Comparison of ENCODE assay signal across 35 mouse cellular contexts in the genomic region with DNA sequence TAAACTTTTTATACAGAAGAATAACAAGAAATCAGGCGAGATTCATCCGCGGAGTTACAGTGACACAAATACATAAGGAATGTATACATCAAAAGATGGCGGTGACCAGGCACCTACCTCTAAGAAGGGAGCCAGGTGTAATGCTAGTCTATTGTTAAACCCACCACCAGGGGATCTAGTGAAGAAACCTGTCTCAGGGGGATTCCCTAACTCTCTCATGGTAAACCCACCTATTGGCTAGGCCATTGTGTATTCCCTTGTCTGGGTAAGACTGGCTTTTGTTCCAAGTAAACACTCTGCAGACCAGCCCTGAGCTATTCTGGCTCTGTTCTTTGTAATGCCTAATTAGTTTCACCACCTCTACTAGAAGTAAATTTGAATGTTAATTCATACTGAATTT. TPM values are rescaled to one million over a fixed set of nuclear protein-coding genes. Genes with fewer than 3 reads are reported as not detected.
"Had no signal": no experiment of that assay in that cellular context is flagged by ENCODE, and none has a peak within 500 bp of the region (broad histone marks: within the 10 kb centered on the region; RNA-seq: fewer than 3 reads in every experiment).

No protein-coding gene starts in this region.

RNA-seq across cellular contexts. Expression of a gene that starts 1.4 kb away (rescaled TPM):
- total RNA-seq: common myeloid progenitor, adult 5-6 weeks; forebrain, postnatal 0 days; gastrocnemius, adult 18-20 months; gastrocnemius, adult 2 months; gastrocnemius, adult 8-10 months; gastrocnemius, postnatal 10 days; gastrocnemius, postnatal 14 days; gastrocnemius, postnatal 25 days; gastrocnemius, postnatal 36 days; gastrocnemius, postnatal 4 days; granulocyte monocyte progenitor cell, adult 5-6 weeks; heart, adult 18-20 months; heart, adult 2 months; heart, adult 8-10 months had no signal
- polyA plus RNA-seq: cortical plate, adult 2 months; embryonic facial prominence, embryonic 10.5 days; embryonic facial prominence, embryonic 11.5 days; embryonic facial prominence, embryonic 12.5 days; embryonic facial prominence, embryonic 13.5 days; embryonic facial prominence, embryonic 14.5 days; embryonic facial prominence, embryonic 15.5 days; erythroblast, embryonic 14.5 days; forebrain, embryonic 10.5 days; forebrain, embryonic 11.5 days; forebrain, embryonic 12.5 days; forebrain, embryonic 13.5 days; forebrain, embryonic 14.5 days; forebrain, embryonic 15.5 days; forebrain, embryonic 16.5 days; forebrain, postnatal 0 days; frontal cortex, adult 2 months; gonadal fat pad, adult 2 months; heart, adult 2 months; heart, embryonic 10.5 days; heart, embryonic 11.5 days; heart, embryonic 12.5 days; heart, embryonic 13.5 days had no signal

RNA-seq across cellular contexts. Expression of a gene that starts 29.2 kb away (rescaled TPM):
- total RNA-seq: common myeloid progenitor, adult 5-6 weeks; forebrain, postnatal 0 days; gastrocnemius, adult 18-20 months; gastrocnemius, adult 2 months; gastrocnemius, adult 8-10 months; gastrocnemius, postnatal 10 days; gastrocnemius, postnatal 14 days; gastrocnemius, postnatal 25 days; gastrocnemius, postnatal 36 days; gastrocnemius, postnatal 4 days; granulocyte monocyte progenitor cell, adult 5-6 weeks; heart, adult 18-20 months; heart, adult 2 months; heart, adult 8-10 months had no signal
- polyA plus RNA-seq: cortical plate, adult 2 months; embryonic facial prominence, embryonic 10.5 days; embryonic facial prominence, embryonic 11.5 days; embryonic facial prominence, embryonic 12.5 days; embryonic facial prominence, embryonic 13.5 days; erythroblast, embryonic 14.5 days; forebrain, embryonic 10.5 days; forebrain, embryonic 11.5 days; forebrain, embryonic 12.5 days; forebrain, embryonic 13.5 days; forebrain, embryonic 14.5 days; forebrain, embryonic 15.5 days; forebrain, embryonic 16.5 days; forebrain, postnatal 0 days; frontal cortex, adult 2 months; gonadal fat pad, adult 2 months; heart, adult 2 months; heart, embryonic 10.5 days; heart, embryonic 11.5 days; heart, embryonic 12.5 days; heart, embryonic 13.5 days had no signal

RNA-seq across cellular contexts. Expression of a gene that starts 33.3 kb away (rescaled TPM):
- total RNA-seq: common myeloid progenitor, adult 5-6 weeks; forebrain, postnatal 0 days; gastrocnemius, adult 18-20 months; gastrocnemius, adult 2 months; gastrocnemius, adult 8-10 months; gastrocnemius, postnatal 10 days; gastrocnemius, postnatal 14 days; gastrocnemius, postnatal 25 days; gastrocnemius, postnatal 36 days; gastrocnemius, postnatal 4 days; granulocyte monocyte progenitor cell, adult 5-6 weeks; heart, adult 18-20 months; heart, adult 2 months; heart, adult 8-10 months had no signal
- polyA plus RNA-seq: cortical plate, adult 2 months; embryonic facial prominence, embryonic 10.5 days; embryonic facial prominence, embryonic 11.5 days; embryonic facial prominence, embryonic 12.5 days; embryonic facial prominence, embryonic 13.5 days; embryonic facial prominence, embryonic 15.5 days; erythroblast, embryonic 14.5 days; forebrain, embryonic 10.5 days; forebrain, embryonic 11.5 days; forebrain, embryonic 12.5 days; forebrain, embryonic 13.5 days; forebrain, embryonic 14.5 days; forebrain, embryonic 15.5 days; forebrain, embryonic 16.5 days; forebrain, postnatal 0 days; frontal cortex, adult 2 months; gonadal fat pad, adult 2 months; heart, adult 2 months; heart, embryonic 10.5 days; heart, embryonic 11.5 days; heart, embryonic 12.5 days; heart, embryonic 13.5 days had no signal

RNA-seq across cellular contexts. Expression of a gene that starts 42.4 kb away (rescaled TPM):
- total RNA-seq: common myeloid progenitor, adult 5-6 weeks; forebrain, postnatal 0 days; gastrocnemius, adult 18-20 months; gastrocnemius, adult 2 months; gastrocnemius, adult 8-10 months; gastrocnemius, postnatal 10 days; gastrocnemius, postnatal 14 days; gastrocnemius, postnatal 25 days; gastrocnemius, postnatal 36 days; gastrocnemius, postnatal 4 days; granulocyte monocyte progenitor cell, adult 5-6 weeks; heart, adult 18-20 months; heart, adult 2 months; heart, adult 8-10 months had no signal
- polyA plus RNA-seq: cortical plate, adult 2 months; embryonic facial prominence, embryonic 10.5 days; embryonic facial prominence, embryonic 11.5 days; embryonic facial prominence, embryonic 12.5 days; embryonic facial prominence, embryonic 13.5 days; embryonic facial prominence, embryonic 14.5 days; embryonic facial prominence, embryonic 15.5 days; erythroblast, embryonic 14.5 days; forebrain, embryonic 10.5 days; forebrain, embryonic 11.5 days; forebrain, embryonic 12.5 days; forebrain, embryonic 13.5 days; forebrain, embryonic 14.5 days; forebrain, embryonic 15.5 days; forebrain, embryonic 16.5 days; forebrain, postnatal 0 days; frontal cortex, adult 2 months; gonadal fat pad, adult 2 months; heart, adult 2 months; heart, embryonic 10.5 days; heart, embryonic 11.5 days; heart, embryonic 12.5 days; heart, embryonic 13.5 days had no signal
